Mouse (Mus musculus) ES-Bruce4 (cell line): Measurements from ENCODE around the gene Alg11. TPM values are rescaled to one million over a fixed set of nuclear protein-coding genes. Genes with fewer than 3 reads are reported as not detected.
A peak's percentile ranks its signal among the peaks of the same experiment; 100 is the strongest.

Experiments used
- H3K27ac ChIP-seq: 2 replicates; pipeline ENCODE4 v1.5.1; 2012; ENCODE audit warnings: low read length, inconsistent platforms; ENCODE audit not compliant: insufficient read depth
- H3K27me3 ChIP-seq: 2 replicates; pipeline ENCODE4 v1.6.1; 2012; ENCODE audit warnings: mild to moderate bottlenecking, low read length, inconsistent platforms; ENCODE audit not compliant: control insufficient read depth, poor library complexity, insufficient read depth, severe bottlenecking
- H3K36me3 ChIP-seq: 2 replicates; pipeline ENCODE4 v1.6.1; 2012; ENCODE audit warnings: inconsistent platforms, mild to moderate bottlenecking, low read length, moderate library complexity; ENCODE audit not compliant: control insufficient read depth, poor library complexity, insufficient read depth, severe bottlenecking
- H3K4me1 ChIP-seq: one replicate; pipeline ENCODE4 v1.8.1; 2011; ENCODE audit warnings: low read length; ENCODE audit not compliant: control insufficient read depth, insufficient read depth
- H3K4me3 ChIP-seq: 2 replicates; pipeline ENCODE4 v1.5.1; 2011; ENCODE audit warnings: low read depth, mild to moderate bottlenecking, low read length
- H3K9ac ChIP-seq: 2 replicates; pipeline ENCODE4 v1.6.1; 2012; ENCODE audit warnings: low read depth, mild to moderate bottlenecking, inconsistent platforms; ENCODE audit not compliant: poor library complexity, severe bottlenecking
- H3K9me3 ChIP-seq: replicated peaks from 2 replicates; pipeline ENCODE4 v1.6.1; 2012; ENCODE audit warnings: mild to moderate bottlenecking, low read length, inconsistent platforms; ENCODE audit not compliant: control insufficient read depth, poor library complexity, insufficient read depth, severe bottlenecking
- CTCF ChIP-seq: IDR thresholded peaks from one replicate; pipeline ENCODE4 v1.8.1; 2011; ENCODE audit warnings: low read depth, low read length
- EP300 ChIP-seq: IDR thresholded peaks from 2 replicates; pipeline ENCODE4 v1.6.1; 2011; ENCODE audit warnings: low read depth, low read length; ENCODE audit not compliant: insufficient read depth
- POLR2A ChIP-seq: IDR thresholded peaks from one replicate; pipeline ENCODE4 v1.8.1; 2011; ENCODE audit warnings: low read length; ENCODE audit not compliant: insufficient read depth
- polyA plus RNA-seq: library from polyadenylated mRNA; stranded (reverse); fragments of >200 nt; gene quantifications from 2 replicates; pipeline ENCODE4 v1.2.4, GENCODE M21; 2011; ENCODE audit warnings: low read depth; ENCODE audit not compliant: missing spikeins, insufficient read depth, insufficient read length

The Alg11 gene
- polyA plus RNA-seq, 1 experiment, result 28.5 TPM

- Histone ChIP-seq H3K9ac (no peak overlapping the region), H3K4me3 (no peak overlapping the region), H3K4me1 (no peaks in the 10 kb centered on the region), H3K27ac (no peak overlapping the region), H3K27me3 (no peaks in the 10 kb centered on the region), H3K9me3 (no peaks in the 10 kb centered on the region), H3K36me3 (no peaks in the 10 kb centered on the region)
- TF ChIP-seq POLR2A, result no peak
- peak; percentile 4 for TF ChIP-seq CTCF
Observed at GRCm38 (mm10) chr8:22028973-22029372, 31.5 kb upstream of the Alg11 start.

- Histone ChIP-seq H3K4me1 (no peaks in the 10 kb centered on the region), H3K9ac (no peak overlapping the region), H3K27ac (no peak overlapping the region), H3K4me3 (no peak overlapping the region), H3K36me3 (no peaks in the 10 kb centered on the region), H3K9me3 (no peaks in the 10 kb centered on the region), H3K27me3 (no peaks in the 10 kb centered on the region)
- TF ChIP-seq EP300 (no peak), POLR2A (no peak), CTCF (no peak)
Observed at GRCm38 (mm10) chr8:22030990-22031389, 29.5 kb upstream of the Alg11 start.

GRCm38 (mm10) chr8:22036137-22036536 is 24.4 kb upstream of the Alg11 start:
- Histone ChIP-seq H3K9ac (no peak overlapping the region), H3K27ac (no peak overlapping the region), H3K36me3 (no peaks in the 10 kb centered on the region), H3K4me3 (no peak overlapping the region), H3K9me3 (no peaks in the 10 kb centered on the region), H3K4me1 (no peaks in the 10 kb centered on the region), H3K27me3 (no peaks in the 10 kb centered on the region)
- TF ChIP-seq CTCF (no peak), EP300 (no peak), POLR2A (no peak)

GRCm38 (mm10) chr8:22037022-22037421 is 23.5 kb upstream of the Alg11 start:
- H3K27ac ChIP-seq, result no peak overlapping the region
- no peak for TF ChIP-seq CTCF
- no peak for TF ChIP-seq POLR2A
- TF ChIP-seq EP300, result no peak
- no peak overlapping the region for H3K4me3 ChIP-seq
- no peaks in the 10 kb centered on the region for H3K9me3 ChIP-seq
- H3K4me1 ChIP-seq, result no peaks in the 10 kb centered on the region
- H3K27me3 ChIP-seq, result no peaks in the 10 kb centered on the region
- no peaks in the 10 kb centered on the region for H3K36me3 ChIP-seq
- H3K9ac ChIP-seq, result no peak overlapping the region

- peak overlapping the region; percentile 57 for H3K9ac ChIP-seq
- no peaks in the 10 kb centered on the region for H3K27me3 ChIP-seq
- TF ChIP-seq CTCF (no peak), EP300 (0 out of 2 replicates have a peak, but pooled peaks have one; percentile 10)
- peak overlapping the region; percentile 32 for H3K4me3 ChIP-seq
- no peak overlapping the region for H3K27ac ChIP-seq
- H3K4me1 ChIP-seq, result peaks cover 6% of the 10 kb centered on the region
- no peaks in the 10 kb centered on the region for H3K9me3 ChIP-seq
- no peaks in the 10 kb centered on the region for H3K36me3 ChIP-seq
Observed at GRCm38 (mm10) chr8:22039468-22040152, 20.9 kb upstream of the Alg11 start.

GRCm38 (mm10) chr8:22040153-22040509 is 20.4 kb upstream of the Alg11 start:
- TF ChIP-seq CTCF (no peak), EP300 (no peak), POLR2A (no peak)
- Histone ChIP-seq H3K27ac (no peak overlapping the region), H3K4me1 (peaks cover 6% of the 10 kb centered on the region), H3K36me3 (no peaks in the 10 kb centered on the region), H3K27me3 (no peaks in the 10 kb centered on the region), H3K9ac (no peak overlapping the region), H3K4me3 (no peak overlapping the region), H3K9me3 (no peaks in the 10 kb centered on the region)
